Mouse (Mus musculus) G1E-ER4 (cell line): Measurements from ENCODE around the gene Olfr64. TPM values are rescaled to one million over a fixed set of nuclear protein-coding genes. Genes with fewer than 3 reads are reported as not detected.

Experiments
- GATA1 ChIP-seq: IDR thresholded peaks from one replicate; pipeline ENCODE4 v1.8.0; 2012; ENCODE audit warnings: low read length, inconsistent platforms
- polyA plus RNA-seq: library from polyadenylated mRNA; stranded (reverse); fragments of >175 nt; gene quantifications from 2 replicates; pipeline ENCODE4 v1.2.3, GENCODE M21; 2012

Olfr64 gene
- not detected in 2 replicates for polyA plus RNA-seq

DNA sequence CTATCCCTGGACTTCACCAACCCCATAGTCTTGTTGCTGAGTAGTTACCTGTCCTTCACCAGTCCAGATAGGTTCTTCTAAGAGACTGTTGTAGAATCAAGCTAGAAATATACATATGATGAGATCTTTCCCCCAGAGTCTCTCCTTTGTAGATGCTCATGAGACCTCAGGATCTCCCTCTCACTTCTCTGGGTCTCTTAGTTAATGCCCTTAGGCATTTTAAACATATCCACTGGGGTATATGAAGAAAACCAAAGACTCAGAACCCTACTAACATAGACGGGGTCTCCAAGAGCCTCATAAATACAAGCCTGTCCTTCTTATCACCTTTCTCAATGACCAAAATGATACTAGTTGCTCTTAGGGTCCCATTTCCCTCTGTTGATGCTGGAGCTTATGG lies at the start of gene Olfr64:
Olfr64 (minus strand) TSS at position 101 of the 400 bp plus-strand sequence.
- TF ChIP-seq GATA1, result no peak

DNA sequence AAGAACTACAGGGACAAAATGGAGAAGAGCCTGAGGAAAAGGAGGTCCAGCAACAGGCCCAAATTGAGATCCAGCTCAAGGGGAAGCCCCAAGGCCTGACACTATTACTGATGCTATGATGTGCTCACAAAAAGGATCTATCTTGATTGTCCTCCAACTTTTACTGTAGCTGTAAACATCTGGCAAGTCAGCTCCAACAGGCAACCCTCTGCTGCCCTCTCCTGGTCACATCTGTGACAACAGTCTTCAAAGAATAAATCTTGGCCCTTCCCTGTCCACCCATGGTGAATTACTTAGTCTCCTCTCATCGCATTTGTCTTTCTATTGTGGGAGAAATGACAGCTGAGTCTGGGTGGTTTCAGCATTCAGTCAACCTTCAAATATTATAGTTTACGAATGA lies 48.4 kb upstream of the Olfr64 start:
- no peak for TF ChIP-seq GATA1

DNA sequence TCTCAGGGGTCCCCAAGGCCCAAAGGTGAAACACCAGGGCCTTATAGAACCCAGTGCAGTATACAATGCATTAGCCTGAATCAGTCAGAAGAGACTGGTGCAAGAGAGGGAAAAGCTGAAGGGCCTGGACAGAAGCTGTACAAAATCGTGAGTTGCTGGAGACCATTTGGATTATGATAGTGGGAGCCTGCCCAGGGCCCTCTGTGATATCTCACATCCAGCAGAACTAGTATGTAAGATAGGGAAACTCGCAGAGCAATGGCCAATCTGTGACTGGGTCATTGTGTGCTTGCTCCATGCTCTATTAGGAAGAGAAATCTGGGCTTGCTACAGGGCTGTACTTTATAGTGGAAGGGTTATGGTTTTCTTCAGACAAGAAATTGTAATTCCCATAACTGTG lies 40.0 kb upstream of the Olfr64 start, which contains the start of gene Olfr632:
Olfr632 (plus strand) TSS at position 84 of the 400 bp plus-strand sequence.
- TF ChIP-seq GATA1, result no peak

DNA sequence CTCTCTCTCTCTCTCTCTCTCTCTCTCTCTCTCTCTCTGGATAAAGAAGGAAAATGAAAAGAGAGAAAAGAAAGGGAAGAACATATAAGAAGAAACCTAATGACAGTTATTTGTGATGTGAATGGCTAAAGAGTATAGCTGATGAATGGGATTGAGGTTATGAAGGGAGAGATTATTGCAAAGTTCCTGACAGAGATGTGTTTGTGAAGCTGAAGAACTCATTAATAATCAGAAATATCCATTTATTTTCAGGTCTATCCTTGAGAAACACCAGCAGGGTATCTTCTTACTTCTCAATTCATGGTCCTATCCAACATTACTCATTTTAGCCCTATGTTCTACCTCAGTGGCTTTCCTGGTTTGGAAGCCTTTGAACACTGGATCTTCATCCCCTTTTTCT lies 34.2 kb upstream of the Olfr64 start, which contains the start of gene Olfr631:
Olfr631 (plus strand) TSS at position 301 of the 400 bp plus-strand sequence.
- no peak for TF ChIP-seq GATA1

DNA sequence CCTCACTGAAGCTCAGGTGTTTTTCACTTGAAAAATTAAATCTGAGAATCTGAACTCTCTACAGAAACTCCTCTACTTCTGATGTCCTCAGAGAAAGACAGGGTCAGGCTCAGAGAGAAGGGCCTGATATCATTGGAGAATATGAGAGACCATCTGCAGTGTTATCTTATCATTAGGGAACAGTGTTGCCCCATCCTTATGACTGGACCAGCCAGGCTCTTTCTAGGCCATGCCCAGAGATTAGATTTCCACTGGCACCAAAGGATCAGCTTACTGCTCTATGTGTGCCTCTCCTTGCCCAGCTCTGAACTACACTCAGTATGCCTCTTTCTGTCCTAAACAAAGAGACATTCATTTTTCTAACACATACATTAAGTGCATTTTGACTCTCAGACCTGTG lies 21.1 kb upstream of the Olfr64 start:
- no peak for TF ChIP-seq GATA1

DNA sequence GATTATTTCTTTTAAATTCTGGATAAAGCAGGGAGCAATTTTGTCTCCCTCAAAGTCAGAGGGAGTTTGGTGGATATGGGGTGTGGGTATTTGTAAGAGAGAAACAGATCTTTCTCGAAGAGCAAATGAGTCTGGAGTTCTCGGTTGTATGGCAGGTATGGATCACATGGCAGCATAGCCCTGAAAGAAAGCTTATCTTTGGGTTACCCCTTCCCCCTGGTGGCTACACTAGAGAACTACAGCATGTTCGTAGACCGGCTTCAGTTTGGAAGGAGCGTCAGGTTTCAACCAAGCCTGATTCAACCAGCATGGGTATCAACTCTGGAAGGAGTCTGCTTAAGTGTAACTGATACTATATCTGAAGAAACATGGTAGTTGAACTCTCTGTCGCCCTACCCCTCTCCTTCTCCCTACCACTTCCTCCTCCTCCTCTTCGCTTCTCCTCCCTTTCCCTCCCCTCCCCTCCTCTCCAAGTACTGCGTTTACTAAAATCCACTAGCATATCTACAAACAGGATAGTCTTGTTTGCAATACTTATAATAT lies 18.8 kb upstream of the Olfr64 start:
- TF ChIP-seq GATA1, result no peak

DNA sequence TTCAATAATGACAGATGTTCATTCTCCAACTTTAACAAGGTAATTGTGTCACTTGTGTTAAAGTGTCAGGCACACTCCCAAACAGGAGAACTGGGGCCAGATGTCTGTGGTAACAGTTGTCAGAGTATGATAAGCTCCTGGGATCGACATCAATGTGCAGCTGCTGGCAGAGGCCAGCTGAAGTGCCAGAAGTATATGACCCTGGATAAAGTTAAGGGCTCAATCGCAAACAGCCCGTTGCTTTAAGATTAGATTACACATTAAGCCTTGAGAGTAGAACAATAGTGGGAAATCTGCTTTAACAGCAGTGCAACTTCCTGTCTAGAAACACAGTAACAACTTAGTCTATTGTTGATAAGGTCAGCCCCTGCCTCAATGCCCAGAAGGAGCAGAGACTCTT lies 15.8 kb upstream of the Olfr64 start:
- TF ChIP-seq GATA1, result peak; percentile 99

DNA sequence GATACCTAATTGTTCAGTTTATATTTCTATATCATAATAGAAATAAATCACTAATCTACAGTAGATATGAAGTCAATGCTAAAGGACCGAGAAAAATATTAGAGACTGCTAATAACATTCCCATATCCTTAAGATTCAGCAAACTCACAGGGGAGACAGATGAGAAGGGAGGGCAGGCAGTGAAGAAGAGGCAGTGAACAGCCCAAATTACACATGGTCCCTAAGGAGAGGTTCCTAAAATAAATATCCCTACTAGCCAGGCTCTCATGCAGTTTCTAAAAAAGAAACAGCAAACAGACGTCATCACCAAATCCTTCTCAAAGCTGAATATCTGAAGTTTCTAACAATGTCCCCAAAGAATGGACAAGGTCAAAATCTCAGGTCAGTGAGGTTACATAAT lies 8.9 kb upstream of the Olfr64 start, which contains the start of gene Olfr65:
Olfr65 (plus strand) TSS at position 301 of the 400 bp plus-strand sequence.
- no peak for TF ChIP-seq GATA1

DNA sequence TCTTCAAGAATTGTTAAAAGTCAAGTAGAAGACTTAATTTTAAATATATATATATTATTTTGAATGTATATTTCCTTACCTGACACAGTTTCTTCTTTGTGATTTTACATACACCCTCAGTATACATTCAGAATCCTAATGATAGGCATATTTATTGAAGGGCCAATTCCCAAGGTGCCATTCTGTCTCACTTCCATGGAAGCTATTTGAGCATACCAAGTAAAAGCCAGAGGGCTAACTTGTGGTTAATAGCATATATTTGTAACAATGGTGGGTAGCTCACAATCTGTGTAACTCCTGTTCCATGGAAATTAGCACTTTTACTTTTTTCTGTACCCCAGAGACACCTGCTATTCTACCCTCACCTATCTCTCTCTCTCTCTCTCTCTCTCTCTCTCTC lies 8.1 kb downstream of the Olfr64 start, which contains the start of gene Olfr66:
Olfr66 (minus strand) TSS at position 101 of the 400 bp plus-strand sequence.
- no peak for TF ChIP-seq GATA1

DNA sequence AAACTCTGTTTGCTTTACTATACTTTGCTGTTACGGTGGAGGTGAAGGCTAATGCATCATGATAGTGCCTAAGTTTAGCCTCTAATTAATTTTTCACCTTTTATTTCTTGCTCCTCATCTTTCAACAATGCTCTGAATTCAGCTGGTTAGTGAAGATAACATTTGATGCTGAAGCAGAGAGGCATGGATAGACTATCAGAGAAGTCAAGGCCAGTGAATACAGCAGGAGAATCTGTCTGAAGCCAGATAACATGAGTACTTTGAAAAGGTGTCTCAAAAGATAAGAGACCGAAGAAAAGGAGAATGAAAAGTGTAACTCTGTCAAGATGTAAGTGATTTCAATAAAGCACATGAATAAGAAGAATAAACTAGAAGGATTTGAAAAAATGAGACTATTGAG lies 17.2 kb downstream of the Olfr64 start:
- TF ChIP-seq GATA1, result peak; percentile 68

DNA sequence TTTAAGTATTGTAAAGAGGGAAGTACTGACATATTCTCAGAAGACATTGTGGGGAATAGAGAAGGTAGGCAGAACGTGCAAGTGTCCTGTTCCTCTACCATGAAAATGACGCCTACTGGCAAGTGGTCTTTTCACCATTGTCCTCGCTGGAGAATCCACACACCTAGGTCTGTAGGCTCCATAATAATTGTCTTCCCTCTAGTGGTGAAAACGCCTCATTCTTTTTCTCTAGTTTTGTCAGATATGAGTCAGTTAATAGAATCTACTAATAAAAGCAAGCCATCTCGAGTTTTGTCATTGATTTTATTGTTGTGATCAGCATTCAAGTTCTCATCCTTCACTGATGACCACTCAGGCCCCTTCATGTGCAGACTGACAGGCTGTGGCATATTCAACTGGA lies 19.8 kb downstream of the Olfr64 start:
- no peak for TF ChIP-seq GATA1

DNA sequence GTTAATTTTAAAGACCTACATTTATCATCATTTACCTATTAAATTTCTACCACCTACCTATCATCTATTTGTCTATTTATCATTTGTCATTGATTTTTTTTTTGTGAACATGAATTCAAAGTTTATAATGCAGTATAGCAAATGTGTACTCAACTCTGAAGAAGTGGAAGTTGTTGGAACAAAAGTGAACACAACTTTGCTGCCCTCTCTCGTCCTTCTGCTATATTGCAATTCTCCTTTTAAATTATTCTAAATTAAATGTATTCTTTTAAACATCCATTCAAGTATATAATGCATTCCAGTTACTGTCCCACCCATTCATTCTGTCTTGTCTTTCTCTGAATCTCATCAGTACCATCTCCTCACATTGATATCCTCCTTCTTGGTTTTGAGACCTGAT lies 21.2 kb downstream of the Olfr64 start:
- no peak for TF ChIP-seq GATA1

DNA sequence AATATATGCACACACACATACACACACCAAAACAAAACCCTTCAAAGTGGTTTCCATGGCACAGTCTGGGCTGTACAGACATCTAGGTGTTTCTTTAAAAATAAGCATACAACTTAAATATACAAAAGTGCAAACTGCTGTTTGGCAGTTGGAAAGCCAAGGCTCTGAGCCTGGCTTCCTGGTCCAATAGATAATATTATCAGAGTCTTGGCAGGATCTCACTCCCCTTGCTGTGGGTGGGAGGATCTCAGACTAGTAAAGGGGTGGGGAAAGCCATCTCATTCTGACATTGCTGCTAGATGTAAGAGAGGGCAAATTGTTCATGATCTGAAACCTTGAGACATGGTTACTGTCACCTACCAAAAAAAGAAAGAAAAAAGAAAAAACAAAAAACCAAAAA lies 23.6 kb downstream of the Olfr64 start:
- peak; percentile 43 for TF ChIP-seq GATA1

DNA sequence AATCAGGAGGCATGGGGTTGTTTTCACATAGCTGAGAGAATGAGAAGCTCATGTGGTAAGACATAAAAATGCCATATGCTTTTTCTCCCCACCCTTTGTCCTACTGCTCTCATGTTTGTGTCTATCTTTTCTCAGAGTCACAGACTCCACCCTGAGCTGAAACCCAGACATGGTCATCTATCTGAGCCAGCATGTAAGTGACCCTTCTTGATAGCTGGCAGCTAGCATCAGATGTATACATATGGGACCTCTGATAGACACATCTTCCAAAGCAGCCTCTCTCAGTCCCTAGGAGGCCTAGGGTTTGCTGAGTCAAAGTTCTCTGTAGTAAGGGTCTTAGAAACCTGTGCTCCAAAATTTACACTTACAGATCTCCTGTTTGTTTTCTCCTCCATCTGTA lies 28.6 kb downstream of the Olfr64 start:
- peak; percentile 51 for TF ChIP-seq GATA1

DNA sequence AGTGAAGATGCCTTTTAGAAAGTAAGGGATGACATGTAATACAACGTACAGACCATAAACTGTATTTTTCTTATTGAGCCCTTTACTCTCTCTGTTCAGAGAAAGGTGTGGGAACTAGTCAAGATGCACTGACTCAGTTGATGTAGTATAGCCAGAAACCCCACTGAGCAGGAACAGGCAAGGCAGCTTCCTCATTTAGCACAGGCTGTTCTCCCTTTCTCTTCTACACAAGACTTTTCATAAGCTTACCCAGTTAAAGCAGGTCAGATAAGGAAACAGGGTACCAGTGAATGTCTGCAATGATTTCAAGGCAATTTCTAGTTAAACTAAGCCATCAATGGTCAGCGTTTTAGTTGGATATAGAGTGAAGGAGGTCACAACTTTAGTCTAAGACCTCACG lies 32.8 kb downstream of the Olfr64 start:
- TF ChIP-seq GATA1, result no peak

DNA sequence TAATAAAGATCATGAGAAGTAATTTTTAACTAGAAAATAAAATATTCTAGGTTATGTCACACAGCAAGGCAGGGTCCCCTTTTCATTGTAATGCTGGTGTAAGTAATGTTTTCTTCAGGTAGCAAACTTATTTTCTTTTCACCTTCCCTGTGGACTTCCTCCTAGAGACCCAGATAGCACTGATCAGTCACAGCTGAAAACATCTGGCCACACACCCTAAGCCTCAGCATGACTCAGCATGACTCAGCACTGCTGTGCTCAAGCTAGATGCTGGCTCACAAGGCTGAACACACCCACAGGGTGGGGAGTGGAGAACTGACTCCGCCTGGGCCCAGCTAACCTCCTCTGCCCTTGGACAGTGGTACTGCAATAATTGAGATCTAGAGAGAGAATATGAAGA lies 33.4 kb downstream of the Olfr64 start:
- TF ChIP-seq GATA1, result peak; percentile 32

DNA sequence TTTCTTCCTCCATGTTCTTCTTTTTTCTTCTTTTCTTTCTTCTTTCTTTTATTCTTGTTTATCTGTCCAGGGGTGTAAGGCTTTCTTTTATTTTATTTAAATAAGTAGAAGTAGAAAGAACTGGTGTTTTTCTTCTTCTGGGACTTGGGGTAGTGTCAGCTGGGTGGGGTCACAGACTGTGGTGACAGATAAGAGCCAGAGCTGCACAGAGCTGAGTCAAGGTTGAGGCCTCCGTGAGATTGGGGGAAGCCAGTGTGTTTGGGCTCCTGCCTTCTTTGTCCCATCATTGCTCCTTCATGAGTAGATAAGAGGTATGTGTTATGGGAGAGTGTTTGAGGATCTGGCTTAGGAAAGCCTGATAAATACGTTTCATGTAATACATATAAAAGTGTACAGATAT lies 35.2 kb downstream of the Olfr64 start:
- TF ChIP-seq GATA1, result peak; percentile 40

DNA sequence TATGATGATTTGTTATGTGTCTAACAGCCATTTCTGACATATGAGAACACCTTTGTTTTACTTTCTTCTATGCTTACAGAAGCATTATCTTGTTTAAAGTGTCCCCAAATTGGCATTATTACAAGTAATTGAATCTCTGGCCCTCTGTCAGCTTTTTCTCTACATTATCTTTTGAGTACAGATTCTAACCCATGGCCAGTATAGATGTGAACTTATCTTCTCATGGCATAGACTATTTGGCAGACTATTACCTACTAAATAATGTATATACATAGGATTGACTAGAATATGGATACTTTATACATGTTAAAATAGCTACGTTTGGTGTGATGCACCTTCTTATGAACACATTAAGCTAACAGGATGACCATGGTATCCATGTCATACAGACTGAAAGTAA lies 39.6 kb downstream of the Olfr64 start:
- TF ChIP-seq GATA1, result no peak
